Mouse (Mus musculus) brain, embryonic 14.5 days (tissue): Measurements from ENCODE around the gene Hist2h2ab.

ENCODE experiments used
- CTCF ChIP-seq: fragments of 200-500 bp; IDR thresholded peaks from 2 replicates; pipeline ENCODE4 v1.5.1; 2012; ENCODE audit warnings: inconsistent platforms, mild to moderate bottlenecking, moderate library complexity, borderline replicate concordance; ENCODE audit not compliant: insufficient read depth, insufficient read length; ENCODE audit errors: extremely low read depth
- POLR2A ChIP-seq: fragments of 200-500 bp; IDR thresholded peaks from 2 replicates; pipeline ENCODE4 v1.6.1; 2012; ENCODE audit warnings: mild to moderate bottlenecking, inconsistent platforms, borderline replicate concordance; ENCODE audit not compliant: poor library complexity, insufficient read depth, insufficient read length, severe bottlenecking; ENCODE audit errors: extremely low read depth

DNA sequence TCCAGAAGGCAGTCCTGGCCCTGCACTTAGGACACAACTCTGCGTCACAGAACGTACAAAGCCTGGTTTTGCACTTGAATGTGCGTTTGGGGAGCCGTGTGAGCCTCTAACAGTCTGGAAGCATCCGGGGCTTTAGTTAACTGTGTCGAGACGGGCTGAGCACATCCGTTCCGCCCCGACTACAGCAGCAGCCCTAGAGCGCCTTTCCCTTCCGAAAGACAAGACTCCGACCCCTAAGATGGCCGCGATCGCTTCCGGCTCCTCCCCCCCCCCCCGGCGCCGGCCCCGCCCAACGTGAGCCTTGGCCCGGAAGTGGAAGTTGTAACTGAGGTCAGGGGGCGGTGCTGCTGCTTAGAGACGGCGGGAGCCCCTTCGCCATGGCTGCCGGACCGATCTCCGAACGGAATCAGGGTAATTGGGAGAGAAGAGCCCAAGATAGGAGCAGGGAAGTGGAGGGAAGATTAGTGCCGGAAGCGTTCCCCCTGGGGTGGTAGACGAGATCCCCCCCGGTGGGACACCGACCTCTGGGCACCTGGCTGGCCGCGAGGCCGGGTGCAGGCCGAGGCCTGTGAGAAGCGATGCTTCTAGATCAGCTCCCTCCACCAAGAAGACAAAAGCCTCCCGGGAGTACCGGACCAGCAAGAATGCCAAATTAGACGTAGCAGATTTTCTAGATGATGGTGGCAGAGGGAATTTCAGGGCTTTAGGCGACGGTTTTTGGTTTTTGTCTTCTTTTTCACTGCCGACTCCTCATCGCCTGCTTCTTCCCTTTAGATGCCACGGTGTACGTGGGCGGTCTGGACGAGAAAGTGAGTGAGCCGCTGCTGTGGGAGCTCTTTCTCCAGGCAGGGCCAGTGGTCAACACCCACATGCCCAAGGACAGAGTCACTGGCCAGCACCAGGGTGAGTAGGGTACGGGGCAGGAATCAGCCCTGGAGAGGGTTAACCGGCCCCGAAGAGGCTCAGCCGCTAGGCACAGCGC, 47.2 kb upstream of the Hist2h2ab start, which contains the start of gene Sf3b4:
- TF ChIP-seq POLR2A (peak; percentile 78; the same call in 1 of the 2 replicates), CTCF (no peak)
